Mouse (Mus musculus): ENCODE measurements around the gene Nrcam.

- TF ChIP-seq CTCF (IDR thresholded peaks at IDR 0.05; ENCODE audit: extremely low read depth, insufficient read depth, insufficient read length, insufficient replicate concordance) (no peak), POLR2A (IDR thresholded peaks at IDR 0.05; ENCODE audit: low read depth, low read length) (no peak)
Measured at GRCm38 (mm10) chr12:44355116-44355515, 26.4 kb downstream of the Nrcam start.

Data from spleen, adult 2 months (tissue).